Mouse (Mus musculus) embryonic facial prominence, embryonic 10.5 days (tissue): Measurements from ENCODE around the gene Ptprg. TPM values are rescaled to one million over a fixed set of nuclear protein-coding genes. Genes with fewer than 3 reads are reported as not detected.

Experiments used
- DNase-seq: peaks from one replicate; pipeline ENCODE4 v3.0.0-alpha.2; 2017; ENCODE audit warnings: low spot score
- H3K27ac ChIP-seq: fragments of 300-500 bp; sonication (generic); replicated peaks from 2 replicates; pipeline ENCODE4 v1.5.1; 2016; ENCODE audit warnings: mild to moderate bottlenecking
- H3K27me3 ChIP-seq: fragments of 300-500 bp; sonication (generic); replicated peaks from 2 replicates; pipeline ENCODE4 v1.6.1; 2016; ENCODE audit warnings: low read depth, mild to moderate bottlenecking; ENCODE audit not compliant: poor library complexity, severe bottlenecking
- H3K36me3 ChIP-seq: fragments of 300-500 bp; sonication (generic); replicated peaks from 2 replicates; pipeline ENCODE4 v1.6.1; 2016; ENCODE audit warnings: mild to moderate bottlenecking, moderate library complexity
- H3K4me1 ChIP-seq: fragments of 300-500 bp; sonication (generic); 2 replicates; pipeline ENCODE4 v1.6.1; 2016
- H3K4me3 ChIP-seq: fragments of 300-500 bp; sonication (generic); 2 replicates; pipeline ENCODE4 v1.5.1; 2016; ENCODE audit warnings: mild to moderate bottlenecking, moderate library complexity
- H3K9me3 ChIP-seq: fragments of 300-500 bp; sonication (generic); 2 replicates; pipeline ENCODE4 v1.6.1; 2016; ENCODE audit warnings: mild to moderate bottlenecking
- WGBS: fragments of 180-500 bp; shearing (Covaris S2); methylation state at CpG from one replicate; pipeline ENCODE4 v1.1.7; 2016; 5-methylcytosine and 5-hydroxymethylcytosine counted together
- polyA plus RNA-seq: library from polyadenylated mRNA; unstranded; fragments of >200 nt; fragmentation: Nextera tagmentation; extraction: Ambion mirVana; gene quantifications from 2 replicates; pipeline ENCODE4 v1.2.1, GENCODE M21; 2016

The Ptprg gene
- polyA plus RNA-seq, 1 experiment from 2014 or later, result 40.7 TPM

DNA sequence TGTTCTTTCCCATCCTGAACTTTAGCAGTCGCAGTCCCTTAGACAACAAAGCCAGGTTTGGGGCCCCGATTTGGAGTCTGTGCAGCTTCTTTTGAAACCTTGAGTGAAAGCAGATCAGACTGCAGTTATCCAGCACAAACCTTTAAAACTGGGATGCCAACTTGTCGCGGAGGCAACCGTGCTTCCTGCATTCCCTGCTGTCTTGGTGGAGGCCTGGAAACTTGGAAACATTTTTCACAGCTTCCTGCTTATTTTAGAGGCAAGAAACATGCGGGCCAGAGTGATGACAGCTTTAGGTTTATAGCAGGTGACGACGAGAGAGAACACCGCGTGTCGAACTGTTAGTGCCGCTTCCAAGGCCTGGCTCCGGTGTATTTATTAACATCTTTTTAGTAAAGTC lies 342.2 kb downstream of the Ptprg start:
- H3K4me1 ChIP-seq, result peaks cover 8% of the 10 kb centered on the region; the same call in 1 of the 2 replicates
- H3K36me3 ChIP-seq, result no peaks in the 10 kb centered on the region
- DNase-seq, result no peak
- no peaks in the 10 kb centered on the region for H3K9me3 ChIP-seq
- 84% methylated on average over 13 of the region's 13 CpGs for WGBS
- H3K4me3 ChIP-seq, result no peak overlapping the region
- no peak overlapping the region for H3K27ac ChIP-seq
- H3K27me3 ChIP-seq, result no peaks in the 10 kb centered on the region

DNA sequence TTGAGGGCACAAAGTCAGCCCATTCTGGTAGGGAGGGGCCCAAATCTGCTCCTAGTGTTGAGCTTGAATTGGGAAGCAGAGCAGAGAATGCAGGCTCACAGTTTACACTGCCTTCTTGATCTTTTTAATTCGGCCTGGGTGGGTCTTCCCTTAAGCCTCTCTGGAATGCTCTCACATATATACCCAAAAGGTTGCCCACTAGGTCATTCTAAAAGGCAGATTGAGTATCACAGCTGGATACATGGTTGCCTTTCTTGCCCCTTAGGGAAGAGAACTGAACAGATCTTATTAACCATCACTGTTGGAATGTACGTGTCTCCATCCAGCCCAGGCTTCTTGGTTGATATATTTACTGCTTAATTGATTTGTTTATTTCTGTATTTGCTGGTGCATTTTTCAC lies 349.5 kb downstream of the Ptprg start:
- H3K4me1 ChIP-seq, result peaks cover 6% of the 10 kb centered on the region; the same call in 1 of the 2 replicates
- H3K4me3 ChIP-seq, result no peak overlapping the region
- WGBS, result 41% methylated on average over 2 of the region's 2 CpGs
- no peaks in the 10 kb centered on the region for H3K27me3 ChIP-seq
- H3K9me3 ChIP-seq, result no peaks in the 10 kb centered on the region
- no peaks in the 10 kb centered on the region for H3K36me3 ChIP-seq
- no peak overlapping the region for H3K27ac ChIP-seq
- DNase-seq, result no peak

DNA sequence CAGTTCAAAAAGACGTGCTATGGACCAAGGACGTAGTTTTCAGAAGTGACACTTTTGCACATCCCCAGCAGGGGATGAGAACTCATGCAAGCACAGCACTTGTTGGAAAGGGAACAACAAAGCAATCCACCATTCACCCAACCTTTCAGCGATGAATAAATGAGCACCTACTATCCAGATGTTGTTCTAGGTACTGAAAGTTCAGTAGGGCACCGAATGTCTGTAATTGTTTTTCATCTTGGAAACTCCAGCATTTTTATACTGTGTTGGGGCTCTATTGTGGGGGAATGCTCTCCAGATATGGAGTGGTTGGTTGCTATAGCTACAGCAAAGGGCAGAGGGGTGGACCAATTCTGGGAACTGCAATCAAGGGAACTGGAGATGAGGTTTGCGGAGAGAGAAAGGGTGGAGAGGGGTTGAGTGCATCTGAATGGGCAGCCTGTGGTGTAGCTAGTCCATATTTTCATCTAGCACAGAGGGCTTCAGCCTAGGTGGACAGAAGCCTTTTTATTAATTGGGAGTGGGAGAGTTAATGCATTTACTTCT lies 352.9 kb downstream of the Ptprg start:
- WGBS, result 72% methylated on average over 5 of the region's 5 CpGs
- Histone ChIP-seq H3K27ac (no peak overlapping the region), H3K9me3 (no peaks in the 10 kb centered on the region), H3K4me1 (peaks cover 6% of the 10 kb centered on the region; the same call in 1 of the 2 replicates), H3K4me3 (no peak overlapping the region), H3K36me3 (no peaks in the 10 kb centered on the region), H3K27me3 (no peaks in the 10 kb centered on the region)
- no peak for DNase-seq

DNA sequence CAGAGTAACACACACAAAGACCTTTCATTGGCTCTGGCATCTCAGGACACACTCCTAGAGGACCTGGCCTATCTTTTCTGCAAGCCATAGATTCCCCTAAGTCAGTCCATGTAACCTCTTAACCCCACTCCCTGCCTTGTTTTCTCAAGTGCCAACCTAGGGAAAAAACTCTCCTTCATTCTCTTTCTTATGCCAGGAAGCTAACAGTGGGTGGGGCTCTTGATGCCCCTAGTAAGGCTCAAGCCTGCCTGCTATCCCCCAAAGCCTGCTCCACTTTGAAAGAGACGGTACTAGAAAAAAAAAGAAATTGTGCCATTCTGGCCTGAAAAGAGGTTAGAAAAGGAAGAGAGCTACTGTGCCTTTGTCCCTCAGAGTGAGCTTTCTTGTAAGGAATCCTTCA lies 358.9 kb downstream of the Ptprg start:
- H3K27ac ChIP-seq, result no peak overlapping the region
- no peak overlapping the region for H3K4me3 ChIP-seq
- H3K27me3 ChIP-seq, result no peaks in the 10 kb centered on the region
- 83% methylated on average over 1 of the region's 1 CpGs for WGBS
- H3K9me3 ChIP-seq, result no peaks in the 10 kb centered on the region
- H3K36me3 ChIP-seq, result no peaks in the 10 kb centered on the region
- no peaks in the 10 kb centered on the region for H3K4me1 ChIP-seq
- no peak for DNase-seq

- no peak overlapping the region for H3K4me3 ChIP-seq
- no peak for DNase-seq
- WGBS, result 94% methylated on average over 5 of the region's 5 CpGs
- no peaks in the 10 kb centered on the region for H3K36me3 ChIP-seq
- H3K4me1 ChIP-seq, result no peaks in the 10 kb centered on the region
- no peaks in the 10 kb centered on the region for H3K9me3 ChIP-seq
- no peaks in the 10 kb centered on the region for H3K27me3 ChIP-seq
- H3K27ac ChIP-seq, result no peak overlapping the region
Observed at GRCm38 (mm10) chr14:11917225-11917624, 363.9 kb downstream of the Ptprg start.

DNA sequence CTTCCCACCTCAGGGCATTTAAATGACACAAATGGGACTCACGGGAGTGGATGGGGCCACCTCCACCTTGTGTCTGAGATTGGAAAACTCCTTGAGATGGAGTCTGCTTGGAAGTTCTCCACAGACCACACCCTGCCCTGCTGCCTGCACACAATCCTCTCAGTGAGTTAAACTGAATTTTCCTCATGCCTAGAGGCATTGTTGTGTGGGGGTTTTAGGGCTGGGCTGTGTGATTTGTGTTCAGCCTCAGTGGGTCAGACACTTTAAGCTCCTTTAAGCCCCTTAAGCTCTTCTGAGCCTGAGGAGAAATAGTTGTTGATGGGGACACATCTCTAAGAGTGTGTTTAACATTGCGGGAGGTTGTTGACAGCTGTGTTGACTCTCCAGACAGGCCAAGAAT lies 375.2 kb downstream of the Ptprg start:
- DNase-seq, result no peak
- WGBS, result 61% methylated on average over 2 of the region's 2 CpGs

DNA sequence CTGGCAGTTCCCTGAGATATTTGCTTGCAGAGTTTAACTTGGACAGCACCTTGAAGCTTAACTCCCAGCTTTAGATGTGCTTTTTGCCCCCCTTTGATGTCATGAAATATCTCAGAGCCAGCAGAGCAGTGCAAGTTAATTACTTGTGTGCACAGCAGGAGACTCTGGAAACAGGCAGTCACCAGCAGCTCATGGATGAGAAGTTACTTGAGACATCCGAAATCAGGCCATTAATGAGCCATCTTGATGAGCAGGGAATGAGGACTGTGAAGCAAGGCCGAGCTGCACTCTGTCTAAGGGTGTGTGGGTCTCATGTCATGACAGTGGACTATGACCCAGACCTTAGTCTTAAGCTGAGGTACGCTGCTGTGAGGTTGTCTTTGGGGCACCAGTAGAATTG lies 379.2 kb downstream of the Ptprg start:
- no peak for DNase-seq
- no peaks in the 10 kb centered on the region for H3K4me1 ChIP-seq
- H3K36me3 ChIP-seq, result no peaks in the 10 kb centered on the region; the same call in 1 of the 2 replicates
- H3K27me3 ChIP-seq, result no peaks in the 10 kb centered on the region
- no peak overlapping the region for H3K27ac ChIP-seq
- H3K4me3 ChIP-seq, result no peak overlapping the region
- 53% methylated on average over 3 of the region's 3 CpGs for WGBS
- no peaks in the 10 kb centered on the region for H3K9me3 ChIP-seq

More for the DNA sequence above, 375.2 kb downstream of the Ptprg start:
- Histone ChIP-seq H3K27me3 (no peaks in the 10 kb centered on the region), H3K4me3 (no peak overlapping the region), H3K4me1 (no peaks in the 10 kb centered on the region), H3K36me3 (no peaks in the 10 kb centered on the region; the same call in 1 of the 2 replicates), H3K9me3 (no peaks in the 10 kb centered on the region), H3K27ac (no peak overlapping the region)

- Histone ChIP-seq H3K4me3 (no peak overlapping the region), H3K4me1 (no peaks in the 10 kb centered on the region), H3K27ac (no peak overlapping the region), H3K9me3 (no peaks in the 10 kb centered on the region), H3K36me3 (no peaks in the 10 kb centered on the region; the same call in 1 of the 2 replicates), H3K27me3 (no peaks in the 10 kb centered on the region)
- DNase-seq, result no peak
- 91% methylated on average over 2 of the region's 2 CpGs for WGBS
Observed at GRCm38 (mm10) chr14:11934556-11934955, 381.2 kb downstream of the Ptprg start.

GRCm38 (mm10) chr14:11935281-11935680 lies 381.9 kb downstream of the Ptprg start:
- no peaks in the 10 kb centered on the region for H3K9me3 ChIP-seq
- WGBS, result 41% methylated on average over 1 of the region's 1 CpGs
- DNase-seq, result no peak
- H3K4me3 ChIP-seq, result no peak overlapping the region
- H3K27me3 ChIP-seq, result no peaks in the 10 kb centered on the region
- no peaks in the 10 kb centered on the region; the same call in 1 of the 2 replicates for H3K36me3 ChIP-seq
- H3K27ac ChIP-seq, result no peak overlapping the region
- H3K4me1 ChIP-seq, result no peaks in the 10 kb centered on the region

DNA sequence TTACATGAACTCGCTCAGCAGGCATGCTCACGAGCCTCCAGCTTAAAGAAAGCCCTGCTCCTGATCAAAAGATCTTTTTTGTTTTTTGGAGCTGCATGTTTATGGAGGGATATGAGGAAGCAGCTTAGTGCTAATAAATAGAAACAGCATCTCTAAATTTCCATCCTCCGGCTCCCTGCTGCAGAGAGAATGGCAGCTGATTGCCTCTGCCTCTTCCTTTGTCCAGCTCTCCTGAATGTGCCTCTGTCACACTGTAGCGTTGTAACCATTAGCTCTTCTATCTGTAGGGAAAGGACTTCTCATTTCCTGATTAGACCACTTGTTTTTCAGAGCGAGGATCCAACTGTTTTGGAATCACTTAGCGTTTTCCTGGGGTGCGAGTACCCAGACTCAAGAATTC lies 382.4 kb downstream of the Ptprg start:
- no peaks in the 10 kb centered on the region for H3K9me3 ChIP-seq
- DNase-seq, result no peak
- WGBS, result 84% methylated on average over 7 of the region's 7 CpGs
- no peaks in the 10 kb centered on the region; the same call in 1 of the 2 replicates for H3K36me3 ChIP-seq
- no peak overlapping the region for H3K27ac ChIP-seq
- H3K27me3 ChIP-seq, result no peaks in the 10 kb centered on the region
- H3K4me3 ChIP-seq, result no peak overlapping the region
- H3K4me1 ChIP-seq, result no peaks in the 10 kb centered on the region

DNA sequence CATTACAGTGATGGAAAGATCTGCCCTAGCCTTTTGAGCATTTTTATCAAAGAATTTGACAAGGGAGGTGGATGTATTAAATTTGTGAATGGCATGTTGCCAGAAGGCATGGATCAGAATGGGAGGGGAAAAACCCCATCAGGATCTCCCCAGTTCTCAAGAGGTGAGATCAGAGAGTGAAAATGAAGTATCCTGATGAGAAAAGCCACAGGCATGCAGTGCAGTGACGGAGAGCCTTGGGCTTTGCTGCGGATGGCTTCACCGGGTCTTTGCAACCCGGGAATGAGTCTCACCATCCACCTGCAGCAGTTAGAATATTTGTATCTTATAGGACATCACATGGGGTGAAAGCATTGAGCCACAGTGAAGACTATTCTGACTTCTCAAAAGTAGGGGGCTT lies 385.6 kb downstream of the Ptprg start:
- no peak overlapping the region for H3K27ac ChIP-seq
- WGBS, result 89% methylated on average over 4 of the region's 4 CpGs
- no peaks in the 10 kb centered on the region for H3K36me3 ChIP-seq
- H3K9me3 ChIP-seq, result no peaks in the 10 kb centered on the region
- no peak for DNase-seq
- no peaks in the 10 kb centered on the region for H3K27me3 ChIP-seq
- H3K4me3 ChIP-seq, result no peak overlapping the region
- peaks cover 5% of the 10 kb centered on the region; the same call in 1 of the 2 replicates for H3K4me1 ChIP-seq

- DNase-seq, result no peak
Observed at GRCm38 (mm10) chr14:11941989-11942514, 388.7 kb downstream of the Ptprg start.

DNA sequence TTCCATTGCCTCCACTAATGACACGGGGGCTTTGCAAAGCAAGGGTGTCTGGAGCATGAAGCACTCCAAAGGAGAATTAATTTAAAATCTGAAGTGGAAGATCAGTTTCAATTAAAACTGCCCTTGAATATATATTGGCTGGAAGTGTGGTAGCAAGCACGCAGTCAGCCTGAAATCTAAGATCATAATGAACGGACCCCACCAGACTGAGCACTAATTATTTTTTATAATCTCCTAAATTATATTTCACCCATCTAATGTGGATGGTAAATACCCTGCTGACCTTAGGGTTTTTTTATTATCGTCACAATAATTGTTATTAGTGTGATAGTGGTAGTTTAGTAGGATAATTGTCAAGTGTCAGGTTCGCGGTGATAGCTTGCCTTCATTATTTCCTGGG lies 397.0 kb downstream of the Ptprg start:
- WGBS, result 88% methylated on average over 6 of the region's 6 CpGs

More at GRCm38 (mm10) chr14:11941989-11942514, 388.7 kb downstream of the Ptprg start:
- 81% methylated on average over 5 of the region's 5 CpGs for WGBS
- Histone ChIP-seq H3K4me1 (peaks cover 5% of the 10 kb centered on the region; the same call in 1 of the 2 replicates), H3K27ac (no peak overlapping the region), H3K4me3 (no peak overlapping the region), H3K36me3 (no peaks in the 10 kb centered on the region), H3K9me3 (no peaks in the 10 kb centered on the region), H3K27me3 (no peaks in the 10 kb centered on the region)

More for the DNA sequence above, 397.0 kb downstream of the Ptprg start:
- Histone ChIP-seq H3K4me3 (no peak overlapping the region), H3K36me3 (peaks cover 8% of the 10 kb centered on the region), H3K27me3 (no peaks in the 10 kb centered on the region), H3K27ac (no peak overlapping the region), H3K9me3 (no peaks in the 10 kb centered on the region), H3K4me1 (no peaks in the 10 kb centered on the region)
- DNase-seq, result no peak
